Mouse (Mus musculus) cortical plate, adult 2 months (tissue): ENCODE measurements around the gene Tspan32. TPM values are rescaled to one million over a fixed set of nuclear protein-coding genes. Genes with fewer than 3 reads are reported as not detected.
A peak's percentile ranks its signal among the peaks of the same experiment; 100 is the strongest.

Experiments used
- H3K27ac ChIP-seq: fragments of 200-500 bp; 2 replicates; pipeline ENCODE4 v1.5.1; 2012; ENCODE audit warnings: low read length, control low read depth, inconsistent platforms; ENCODE audit not compliant: insufficient read depth
- H3K4me1 ChIP-seq: fragments of 200-500 bp; 2 replicates; pipeline ENCODE4 v1.6.1; 2011; ENCODE audit warnings: low read length; ENCODE audit not compliant: control insufficient read depth, insufficient read depth
- H3K4me3 ChIP-seq: fragments of 200-500 bp; 2 replicates; pipeline ENCODE4 v1.5.1; 2011; ENCODE audit warnings: mild to moderate bottlenecking, low read length, control low read depth; ENCODE audit not compliant: insufficient read depth
- CTCF ChIP-seq: fragments of 200-500 bp; IDR thresholded peaks from 2 replicates; pipeline ENCODE4 v1.5.1; 2011; ENCODE audit warnings: mild to moderate bottlenecking, control low read depth, low read length; ENCODE audit not compliant: insufficient read depth; ENCODE audit errors: extremely low read depth
- POLR2A ChIP-seq: fragments of 200-500 bp; IDR thresholded peaks from 2 replicates; pipeline ENCODE4 v1.6.1; 2011; ENCODE audit warnings: mild to moderate bottlenecking, low read length, control low read depth; ENCODE audit not compliant: insufficient read depth; ENCODE audit errors: extremely low read depth
- polyA plus RNA-seq: library from polyadenylated mRNA; depleted of rRNA; stranded (reverse); fragments of >200 nt; gene quantifications from 2 replicates; pipeline ENCODE4 v1.2.3, GENCODE M21; 2012

The Tspan32 gene
- polyA plus RNA-seq, 1 experiment, result 0.44 TPM

GRCm38 (mm10) chr7:143027196-143027595 is 22.4 kb downstream of the Tspan32 start:
- Histone ChIP-seq H3K4me3 (no peak overlapping the region), H3K27ac (no peak overlapping the region), H3K4me1 (no peaks in the 10 kb centered on the region)
- TF ChIP-seq POLR2A (no peak), CTCF (no peak)

- no peaks in the 10 kb centered on the region for H3K4me1 ChIP-seq
- TF ChIP-seq CTCF (no peak), POLR2A (no peak)
- no peak overlapping the region for H3K4me3 ChIP-seq
- H3K27ac ChIP-seq, result no peak overlapping the region
Observed at GRCm38 (mm10) chr7:143031816-143032215, 27.0 kb downstream of the Tspan32 start.

- no peaks in the 10 kb centered on the region for H3K4me1 ChIP-seq
- no peak overlapping the region for H3K4me3 ChIP-seq
- no peak overlapping the region for H3K27ac ChIP-seq
- TF ChIP-seq CTCF, result no peak
- no peak for TF ChIP-seq POLR2A
Observed at GRCm38 (mm10) chr7:143033581-143033980, 28.7 kb downstream of the Tspan32 start.

- Histone ChIP-seq H3K4me1 (no peaks in the 10 kb centered on the region), H3K27ac (no peak overlapping the region), H3K4me3 (no peak overlapping the region)
- TF ChIP-seq CTCF, result no peak
- TF ChIP-seq POLR2A, result no peak
Observed at GRCm38 (mm10) chr7:143034112-143034511, 29.3 kb downstream of the Tspan32 start.

GRCm38 (mm10) chr7:143034519-143035450 is 29.9 kb downstream of the Tspan32 start:
- Histone ChIP-seq H3K4me3 (no peak overlapping the region), H3K27ac (no peak overlapping the region), H3K4me1 (no peaks in the 10 kb centered on the region)
- no peak for TF ChIP-seq POLR2A
- no peak for TF ChIP-seq CTCF

GRCm38 (mm10) chr7:143036787-143037186 is 31.9 kb downstream of the Tspan32 start:
- TF ChIP-seq POLR2A (no peak), CTCF (no peak)
- no peak overlapping the region for H3K4me3 ChIP-seq
- H3K27ac ChIP-seq, result no peak overlapping the region
- H3K4me1 ChIP-seq, result no peaks in the 10 kb centered on the region

- TF ChIP-seq POLR2A (no peak), CTCF (no peak)
- no peak overlapping the region for H3K27ac ChIP-seq
- no peak overlapping the region for H3K4me3 ChIP-seq
- no peaks in the 10 kb centered on the region for H3K4me1 ChIP-seq
Observed at GRCm38 (mm10) chr7:143037306-143037705, 32.5 kb downstream of the Tspan32 start.

- TF ChIP-seq CTCF (no peak), POLR2A (no peak)
- H3K4me3 ChIP-seq, result no peak overlapping the region
- no peaks in the 10 kb centered on the region for H3K4me1 ChIP-seq
- H3K27ac ChIP-seq, result no peak overlapping the region
Observed at GRCm38 (mm10) chr7:143038174-143038931, 33.5 kb downstream of the Tspan32 start.

- Histone ChIP-seq H3K27ac (no peak overlapping the region), H3K4me3 (no peak overlapping the region), H3K4me1 (no peaks in the 10 kb centered on the region)
- TF ChIP-seq POLR2A (no peak), CTCF (no peak)
Observed at GRCm38 (mm10) chr7:143040561-143040960, 35.7 kb downstream of the Tspan32 start.

GRCm38 (mm10) chr7:143041138-143041822 is 36.4 kb downstream of the Tspan32 start:
- Histone ChIP-seq H3K27ac (peak overlapping the region; percentile 63; the same call in 1 of the 2 replicates), H3K4me1 (no peaks in the 10 kb centered on the region), H3K4me3 (no peak overlapping the region)
- TF ChIP-seq CTCF (no peak), POLR2A (no peak)
